27 mouse cellular contexts compared by ENCODE assay signal in genomic region chr11:72367934-72368674, GRCm38 (mm10). TPM values are rescaled to one million over a fixed set of nuclear protein-coding genes. Genes with fewer than 3 reads are reported as not detected.
DNase-seq lines count a peak whose midpoint lies in the region; ATAC-seq and TF ChIP-seq lines count a peak whose summit lies in the region.
"Had no signal": no experiment of that assay in that cellular context is flagged by ENCODE, and none has a peak within 500 bp of the region (broad histone marks: within the 10 kb centered on the region; RNA-seq: fewer than 3 reads in every experiment).

No protein-coding gene starts in this region.

- H3K36me3 ChIP-seq in hindbrain, postnatal 0 days (ENCODE audit: insufficient read depth, low read length), result no peaks in the 10 kb centered on the region
- no peaks in the 10 kb centered on the region for H3K36me3 ChIP-seq in hindbrain, embryonic 14.5 days (replicated peaks; ENCODE audit: control insufficient read depth, insufficient read depth)
- no peaks in the 10 kb centered on the region for H3K36me3 ChIP-seq in midbrain, embryonic 14.5 days (ENCODE audit: control insufficient read depth, insufficient read depth, low read length)
- no peaks in the 10 kb centered on the region for H3K36me3 ChIP-seq in midbrain, embryonic 13.5 days
- H3K36me3 ChIP-seq: G1E; heart, embryonic 15.5 days; limb, embryonic 15.5 days had no signal

- ATAC-seq in hindbrain, postnatal 0 days, result peak; percentile 58; the same call in 1 of the 2 replicates
- no peak for ATAC-seq in hindbrain, embryonic 14.5 days (ENCODE audit: low FRiP score)
- ATAC-seq in midbrain, embryonic 14.5 days (ENCODE audit: low FRiP score, low TSS enrichment), result no peak
- ATAC-seq in midbrain, embryonic 13.5 days, result no peak
- ATAC-seq: CD4-positive, CD25-positive, alpha-beta regulatory T cell, adult 4 months; forebrain, embryonic 13.5 days had no signal

- peak; percentile 52 for DNase-seq in hindbrain, postnatal 0 days (ENCODE audit: low spot score)
- no peak for DNase-seq in hindbrain, embryonic 14.5 days (ENCODE audit: low spot score)
- DNase-seq in midbrain, embryonic 14.5 days, result peak; percentile 8
- peak; percentile 20 for DNase-seq in fibroblast of lung, adult 2 months (ENCODE audit: low read depth)
- DNase-seq in frontal cortex, adult 2 months (ENCODE audit: extremely low spot score in 1 of 2, low spot score in 1 of 2), result no peak
- no peak for DNase-seq in Muller cell, postnatal 12 days (ENCODE audit: inconsistent ontology term)
- DNase-seq: adrenal gland, adult 2 months; cerebellum, adult 11 months; heart, adult 2 months; kidney, postnatal 4 days; thymus, adult 2 months had no signal

- no peak overlapping the region for H3K4me3 ChIP-seq in hindbrain, postnatal 0 days (ENCODE audit: low read length)
- no peak overlapping the region for H3K4me3 ChIP-seq in hindbrain, embryonic 14.5 days (replicated peaks; ENCODE audit: low read length)
- no peak overlapping the region for H3K4me3 ChIP-seq in midbrain, embryonic 14.5 days (replicated peaks; ENCODE audit: low read depth, low read length)
- H3K4me3 ChIP-seq in midbrain, embryonic 13.5 days (replicated peaks), result no peak overlapping the region
- H3K4me3 ChIP-seq: forebrain, embryonic 13.5 days; heart, adult 2 months; heart, embryonic 15.5 days; limb, embryonic 15.5 days had no signal

- H3K4me1 ChIP-seq in hindbrain, postnatal 0 days (ENCODE audit: insufficient read depth, low read length), result no peaks in the 10 kb centered on the region
- H3K4me1 ChIP-seq in hindbrain, embryonic 14.5 days (replicated peaks; ENCODE audit: control insufficient read depth, insufficient read depth, low read length), result no peaks in the 10 kb centered on the region
- no peaks in the 10 kb centered on the region for H3K4me1 ChIP-seq in midbrain, embryonic 14.5 days (ENCODE audit: control insufficient read depth, insufficient read depth, low read length)
- 0 out of 2 replicates have a peak, but pooled peaks cover 3% of the 10 kb centered on the region for H3K4me1 ChIP-seq in midbrain, embryonic 13.5 days (replicated peaks)

- no peaks in the 10 kb centered on the region for H3K27me3 ChIP-seq in hindbrain, postnatal 0 days (ENCODE audit: insufficient read depth, low read length)
- no peaks in the 10 kb centered on the region; the same call in 1 of the 2 replicates for H3K27me3 ChIP-seq in hindbrain, embryonic 14.5 days (ENCODE audit: control insufficient read depth, insufficient read depth, low read length)
- H3K27me3 ChIP-seq in midbrain, embryonic 14.5 days (ENCODE audit: control insufficient read depth, insufficient read depth, low read length), result no peaks in the 10 kb centered on the region
- H3K27me3 ChIP-seq in midbrain, embryonic 13.5 days, result peaks cover 3% of the 10 kb centered on the region; the same call in 1 of the 2 replicates
- H3K27me3 ChIP-seq: forebrain, embryonic 13.5 days; heart, embryonic 15.5 days; limb, embryonic 15.5 days had no signal

- H3K27ac ChIP-seq in hindbrain, postnatal 0 days, result peak overlapping the region; percentile 54; the same call in 1 of the 2 replicates
- no peak overlapping the region for H3K27ac ChIP-seq in hindbrain, embryonic 14.5 days
- no peak overlapping the region for H3K27ac ChIP-seq in midbrain, embryonic 14.5 days (replicated peaks; ENCODE audit: low read depth, low read length)
- H3K27ac ChIP-seq in midbrain, embryonic 13.5 days, result no peak overlapping the region
- H3K27ac ChIP-seq: forebrain, embryonic 13.5 days; heart, adult 2 months; heart, embryonic 15.5 days; limb, embryonic 15.5 days had no signal

- 34% methylated on average over 11 of the region's 11 CpGs for WGBS in hindbrain, postnatal 0 days
- 56% methylated on average over 11 of the region's 11 CpGs for WGBS in hindbrain, embryonic 14.5 days
- 53% methylated on average over 11 of the region's 11 CpGs for WGBS in midbrain, embryonic 14.5 days
- WGBS in midbrain, embryonic 13.5 days, result 58% methylated on average over 11 of the region's 11 CpGs

- no peak; the same call in 1 of the 2 replicates for TF ChIP-seq CTCF in hindbrain, postnatal 0 days (IDR thresholded peaks at IDR 0.05; ENCODE audit: low read depth)

- H3K4me2 ChIP-seq in hindbrain, postnatal 0 days (ENCODE audit: low read depth, low read length), result no peak overlapping the region
- H3K4me2 ChIP-seq in hindbrain, embryonic 14.5 days (replicated peaks), result no peak overlapping the region
- no peak overlapping the region for H3K4me2 ChIP-seq in midbrain, embryonic 14.5 days (ENCODE audit: low read length)
- H3K4me2 ChIP-seq in midbrain, embryonic 13.5 days (replicated peaks), result no peak overlapping the region
- H3K4me2 ChIP-seq: forebrain, embryonic 13.5 days; heart, embryonic 15.5 days; limb, embryonic 15.5 days had no signal

- H3K9ac ChIP-seq in hindbrain, postnatal 0 days (replicated peaks; ENCODE audit: low read length), result no peak overlapping the region
- H3K9ac ChIP-seq in hindbrain, embryonic 14.5 days, result no peak overlapping the region
- no peak overlapping the region for H3K9ac ChIP-seq in midbrain, embryonic 14.5 days (replicated peaks; ENCODE audit: low read length)
- no peak overlapping the region for H3K9ac ChIP-seq in midbrain, embryonic 13.5 days (replicated peaks)
- H3K9ac ChIP-seq: forebrain, embryonic 13.5 days; heart, embryonic 15.5 days; limb, embryonic 15.5 days had no signal

- no peaks in the 10 kb centered on the region for H3K9me3 ChIP-seq in hindbrain, postnatal 0 days (ENCODE audit: low read length)
- H3K9me3 ChIP-seq in hindbrain, embryonic 14.5 days (ENCODE audit: control insufficient read depth, low read length), result no peaks in the 10 kb centered on the region
- no peaks in the 10 kb centered on the region for H3K9me3 ChIP-seq in midbrain, embryonic 14.5 days (ENCODE audit: control insufficient read depth, low read length)
- no peaks in the 10 kb centered on the region for H3K9me3 ChIP-seq in midbrain, embryonic 13.5 days
- H3K9me3 ChIP-seq: forebrain, embryonic 13.5 days; G1E; heart, embryonic 15.5 days; limb, embryonic 15.5 days had no signal

RNA-seq across cellular contexts. Expression of gene Tekt1, which starts 5.9 kb away (rescaled TPM):
- 2.3 and 5.1 TPM in 2 replicates for total RNA-seq in hindbrain, postnatal 0 days (2014; rRNA removed)
- polyA plus RNA-seq in hindbrain, postnatal 0 days (2015; fragmentation: Nextera tagmentation; extraction: Ambion mirVana), result 8.3 and 9.0 TPM in 2 replicates
- 9.9 and 10.1 TPM in 2 replicates for polyA plus RNA-seq in hindbrain, embryonic 14.5 days (2014; fragmentation: Nextera tagmentation; extraction: Ambion mirVana)
- polyA plus RNA-seq in midbrain, embryonic 14.5 days (2014; fragmentation: Nextera tagmentation; extraction: Ambion mirVana), result 6.9 and 9.0 TPM in 2 replicates
- 6.4 and 6.8 TPM in 2 replicates for polyA plus RNA-seq in midbrain, embryonic 13.5 days (2015; fragmentation: Nextera tagmentation; extraction: Ambion mirVana)
- 1.9 and 2.1 TPM in 2 replicates for polyA plus RNA-seq in frontal cortex, adult 2 months (2012; rRNA removed)
- total RNA-seq: G1E; heart, adult 2 months; hematopoietic stem cell, adult 5-6 weeks; megakaryocyte, adult 5-6 weeks had no signal
- polyA plus RNA-seq: CD4-positive, CD25-positive, alpha-beta regulatory T cell, adult 4 months; G1E; liver, embryonic 16.5 days had no signal

RNA-seq across cellular contexts. Expression of gene Smtnl2, which starts 43.4 kb away (rescaled TPM):
- 13.0 and 19.1 TPM in 2 replicates for total RNA-seq in hindbrain, postnatal 0 days (2014; rRNA removed)
- polyA plus RNA-seq in hindbrain, postnatal 0 days (2015; fragmentation: Nextera tagmentation; extraction: Ambion mirVana), result 8.7 and 9.7 TPM in 2 replicates
- 4.6 and 4.8 TPM in 2 replicates for polyA plus RNA-seq in hindbrain, embryonic 14.5 days (2014; fragmentation: Nextera tagmentation; extraction: Ambion mirVana)
- 2.9 and 4.5 TPM in 2 replicates for polyA plus RNA-seq in midbrain, embryonic 14.5 days (2014; fragmentation: Nextera tagmentation; extraction: Ambion mirVana)
- 3.2 and 3.8 TPM in 2 replicates for polyA plus RNA-seq in midbrain, embryonic 13.5 days (2015; fragmentation: Nextera tagmentation; extraction: Ambion mirVana)
- 2.8 and 3.2 TPM in 2 replicates for polyA plus RNA-seq in frontal cortex, adult 2 months (2012; rRNA removed)
- total RNA-seq: megakaryocyte, adult 5-6 weeks had no signal
- polyA plus RNA-seq: G1E had no signal

RNA-seq across cellular contexts. Expression of gene Fbxo39, which starts 53.9 kb away (rescaled TPM):
- total RNA-seq in hindbrain, postnatal 0 days (2014; rRNA removed), result 0.42 TPM in 1 of 2 replicates, not detected in the other
- polyA plus RNA-seq in hindbrain, postnatal 0 days (2015; fragmentation: Nextera tagmentation; extraction: Ambion mirVana), result not detected in 2 replicates
- polyA plus RNA-seq in hindbrain, embryonic 14.5 days (2014; fragmentation: Nextera tagmentation; extraction: Ambion mirVana), result not detected in 2 replicates
- polyA plus RNA-seq in midbrain, embryonic 14.5 days (2014; fragmentation: Nextera tagmentation; extraction: Ambion mirVana), result not detected in 2 replicates
- polyA plus RNA-seq in midbrain, embryonic 13.5 days (2015; fragmentation: Nextera tagmentation; extraction: Ambion mirVana), result not detected in 2 replicates
- 0.06 TPM in 1 of 2 replicates, not detected in the other for polyA plus RNA-seq in frontal cortex, adult 2 months (2012; rRNA removed)
- total RNA-seq: adrenal gland, adult 2 months; gastrocnemius, adult 8-10 months; heart, adult 2 months; hematopoietic stem cell, adult 5-6 weeks; left cerebral cortex, postnatal 14 days had no signal
- polyA plus RNA-seq: cortical plate, adult 2 months; forebrain, embryonic 13.5 days; G1E; heart, embryonic 15.5 days; intestine, embryonic 14.5 days; kidney, embryonic 14.5 days; limb, embryonic 15.5 days; liver, embryonic 16.5 days; neural tube, embryonic 11.5 days; stomach, embryonic 14.5 days had no signal

Comparison
In these comparisons a context has a peak if more than half of its experiments do, and no peak if none do; other contexts are left out.
1. DNase-seq: peak in hindbrain, postnatal 0 days (single experiment), midbrain, embryonic 14.5 days (single experiment) and fibroblast of lung, adult 2 months (single experiment); none in hindbrain, embryonic 14.5 days (single experiment), frontal cortex, adult 2 months (0 of 2) and Muller cell, postnatal 12 days (single experiment).